Mouse (Mus musculus): ENCODE measurements at regions not wholly inside any gene's neighbourhood (a gene's known extent, or its start where the extent isn't known, plus 50 kb on each side); places are given as distances from the start of the nearest gene placed in this dataset.
A peak's percentile ranks its signal among the peaks of the same experiment; 100 is the strongest.

DNA sequence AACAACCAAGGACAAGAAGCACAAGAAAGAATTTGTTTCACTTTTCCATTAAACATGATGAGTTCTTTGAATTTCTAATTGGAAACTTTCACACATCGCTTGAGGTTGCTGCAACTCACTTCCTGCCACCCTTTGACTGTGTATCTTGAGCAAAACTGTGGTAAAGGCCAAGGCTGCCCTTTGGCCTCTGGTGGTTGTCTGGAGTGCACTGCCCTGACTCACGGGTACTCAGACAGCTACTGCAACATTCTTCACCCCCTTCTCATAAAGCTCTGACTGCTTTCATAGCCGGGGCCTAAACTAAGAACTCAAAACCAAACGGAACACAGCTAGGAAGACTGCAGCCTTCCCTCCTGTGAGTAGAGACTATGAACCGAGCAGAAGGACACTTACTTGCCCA is 93.5 kb downstream of the Tomm20 start:
- Histone ChIP-seq H3K4me3 (no peak overlapping the region), H3K4me2 (no peak overlapping the region), H3K9me3 (replicated peaks) (no peaks in the 10 kb centered on the region), H3K9ac (no peak overlapping the region), H3K27ac (peak overlapping the region; percentile 49), H3K27me3 (replicated peaks) (no peaks in the 10 kb centered on the region), H3K36me3 (no peaks in the 10 kb centered on the region), H3K4me1 (peaks cover 60% of the 10 kb centered on the region)
- ATAC-seq: no peak
- 51% methylated on average over 5 of the region's 5 CpGs for WGBS (ENCODE audit: insufficient replicate concordance)

- no peak overlapping the region for H3K4me2 ChIP-seq
- 70% methylated on average over 3 of the region's 3 CpGs for WGBS (ENCODE audit: insufficient replicate concordance)
- H3K36me3 ChIP-seq: no peaks in the 10 kb centered on the region
- no peak overlapping the region for H3K4me3 ChIP-seq
- H3K9me3 ChIP-seq (replicated peaks): no peaks in the 10 kb centered on the region
- H3K27me3 ChIP-seq (replicated peaks): no peaks in the 10 kb centered on the region
- H3K9ac ChIP-seq: no peak overlapping the region
- H3K27ac ChIP-seq: peak overlapping the region; percentile 49; the same call in 1 of the 2 replicates
- peaks cover 61% of the 10 kb centered on the region for H3K4me1 ChIP-seq
- ATAC-seq: no peak
Observed at GRCm38 (mm10) chr8:126851780-126852179, 93.9 kb downstream of the Tomm20 start.

DNA sequence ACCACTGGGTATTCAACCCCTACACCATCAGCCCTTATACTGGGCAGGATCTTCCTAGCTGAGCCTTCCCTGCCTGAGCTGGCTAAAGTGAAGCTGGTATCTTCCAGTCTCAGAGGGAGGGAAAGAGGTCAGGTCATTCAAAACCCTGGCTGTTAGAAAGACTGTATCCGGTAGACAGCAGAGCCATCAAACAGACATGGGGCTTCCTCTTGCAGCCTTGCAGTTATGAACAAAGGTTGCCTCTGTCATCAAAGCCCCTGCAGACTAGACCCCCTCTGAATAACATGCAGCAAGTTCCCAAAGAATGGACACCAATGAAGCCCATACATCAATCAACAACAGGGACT is 95.5 kb downstream of the Tomm20 start:
- no peak overlapping the region for H3K9ac ChIP-seq
- 39% methylated on average over 1 of the region's 1 CpGs for WGBS (ENCODE audit: insufficient replicate concordance)
- H3K9me3 ChIP-seq (replicated peaks): no peaks in the 10 kb centered on the region
- no peaks in the 10 kb centered on the region for H3K36me3 ChIP-seq
- peak overlapping the region; percentile 66 for H3K27ac ChIP-seq
- no peak overlapping the region for H3K4me2 ChIP-seq
- no peak for ATAC-seq
- H3K27me3 ChIP-seq (replicated peaks): no peaks in the 10 kb centered on the region
- peaks cover 60% of the 10 kb centered on the region for H3K4me1 ChIP-seq
- H3K4me3 ChIP-seq: no peak overlapping the region

GRCm38 (mm10) chr8:126849411-126850188 is 96.0 kb downstream of the Tomm20 start:
- no peaks in the 10 kb centered on the region for H3K36me3 ChIP-seq
- H3K4me2 ChIP-seq: no peak overlapping the region
- H3K27ac ChIP-seq: peak overlapping the region; percentile 66
- H3K27me3 ChIP-seq (replicated peaks): no peaks in the 10 kb centered on the region
- ATAC-seq: peak; percentile 38
- H3K4me1 ChIP-seq: peaks cover 56% of the 10 kb centered on the region
- no peak overlapping the region for H3K9ac ChIP-seq
- no peaks in the 10 kb centered on the region for H3K9me3 ChIP-seq (replicated peaks)
- 25% methylated on average over 9 of the region's 9 CpGs for WGBS (ENCODE audit: insufficient replicate concordance)
- no peak overlapping the region for H3K4me3 ChIP-seq

GRCm38 (mm10) chr8:126848369-126849105 is 97.1 kb downstream of the Tomm20 start:
- H3K4me2 ChIP-seq: no peak overlapping the region; the same call in 1 of the 2 replicates

DNA sequence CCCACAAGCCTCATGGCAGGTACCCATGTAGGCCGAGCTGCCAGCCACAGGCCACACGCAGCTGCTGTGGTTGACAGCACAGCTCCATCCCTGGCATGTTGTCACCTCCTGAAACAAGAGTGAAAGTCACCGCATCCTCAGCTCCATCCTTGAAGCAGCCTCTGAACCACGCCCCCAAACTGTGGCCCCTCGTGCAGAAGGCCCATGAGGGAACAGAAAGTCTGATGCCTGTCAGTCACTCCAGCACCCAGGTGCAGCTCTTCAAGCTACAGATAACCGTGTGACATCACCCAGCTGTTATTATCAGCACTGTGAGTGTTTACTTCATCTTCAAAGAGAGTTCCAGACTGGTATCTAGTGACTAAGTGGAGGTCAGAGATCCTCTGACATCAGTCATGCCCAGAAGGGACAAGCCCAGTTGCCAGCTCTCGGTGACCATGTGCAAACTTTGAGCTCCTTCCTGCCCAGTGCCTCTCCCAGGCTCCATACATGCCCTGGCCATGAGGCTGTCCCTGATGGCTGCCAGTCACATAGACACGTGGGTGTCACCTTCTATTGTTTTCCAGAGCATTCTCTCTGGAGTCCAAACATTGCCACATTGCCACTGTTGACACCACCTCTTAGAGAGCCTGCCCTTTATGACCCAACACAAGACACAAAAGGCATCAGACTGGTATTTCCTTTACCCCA is 97.8 kb downstream of the Tomm20 start:
- Histone ChIP-seq H3K36me3 (no peaks in the 10 kb centered on the region), H3K27ac (0 out of 2 replicates have a peak overlapping the region, but pooled peaks have one; percentile 49), H3K27me3 (replicated peaks) (no peaks in the 10 kb centered on the region), H3K9me3 (replicated peaks) (no peaks in the 10 kb centered on the region), H3K4me3 (no peak overlapping the region), H3K4me1 (peaks cover 42% of the 10 kb centered on the region), H3K9ac (no peak overlapping the region), H3K4me2 (no peak overlapping the region)
- 36% methylated on average over 8 of the region's 8 CpGs for WGBS (ENCODE audit: insufficient replicate concordance)
- ATAC-seq: peak; percentile 54

More at GRCm38 (mm10) chr8:126848369-126849105, 97.1 kb downstream of the Tomm20 start:
- Histone ChIP-seq H3K27me3 (replicated peaks) (no peaks in the 10 kb centered on the region), H3K4me3 (no peak overlapping the region), H3K4me1 (peaks cover 48% of the 10 kb centered on the region), H3K9ac (0 out of 2 replicates have a peak overlapping the region, but pooled peaks have one; percentile 15), H3K9me3 (replicated peaks) (no peaks in the 10 kb centered on the region), H3K36me3 (no peaks in the 10 kb centered on the region), H3K27ac (peak overlapping the region; percentile 49; the same call in 1 of the 2 replicates)
- peak; percentile 29 for ATAC-seq
- WGBS (ENCODE audit: insufficient replicate concordance): 33% methylated on average over 13 of the region's 13 CpGs

- ATAC-seq: no peak
- 28% methylated on average over 3 of the region's 3 CpGs for WGBS (ENCODE audit: insufficient replicate concordance)
- Histone ChIP-seq H3K4me1 (peaks cover 40% of the 10 kb centered on the region), H3K36me3 (no peaks in the 10 kb centered on the region), H3K27me3 (replicated peaks) (no peaks in the 10 kb centered on the region), H3K9ac (no peak overlapping the region), H3K4me2 (no peak overlapping the region), H3K4me3 (no peak overlapping the region), H3K27ac (no peak overlapping the region), H3K9me3 (replicated peaks) (no peaks in the 10 kb centered on the region)
Observed at GRCm38 (mm10) chr8:126846188-126846565, 99.5 kb downstream of the Tomm20 start.

GRCm38 (mm10) chr8:126845530-126846187 is 100.0 kb downstream of the Tomm20 start:
- H3K36me3 ChIP-seq: no peaks in the 10 kb centered on the region
- no peak overlapping the region for H3K4me2 ChIP-seq
- H3K27ac ChIP-seq: no peak overlapping the region
- peaks cover 40% of the 10 kb centered on the region for H3K4me1 ChIP-seq
- no peaks in the 10 kb centered on the region for H3K27me3 ChIP-seq (replicated peaks)
- H3K9ac ChIP-seq: no peak overlapping the region
- ATAC-seq: no peak
- WGBS (ENCODE audit: insufficient replicate concordance): 62% methylated on average over 14 of the region's 14 CpGs
- no peak overlapping the region for H3K4me3 ChIP-seq
- no peaks in the 10 kb centered on the region for H3K9me3 ChIP-seq (replicated peaks)

- Histone ChIP-seq H3K4me1 (peaks cover 35% of the 10 kb centered on the region), H3K4me3 (no peak overlapping the region), H3K4me2 (no peak overlapping the region), H3K9ac (no peak overlapping the region), H3K9me3 (replicated peaks) (no peaks in the 10 kb centered on the region), H3K27ac (no peak overlapping the region), H3K36me3 (no peaks in the 10 kb centered on the region), H3K27me3 (replicated peaks) (no peaks in the 10 kb centered on the region)
- WGBS (ENCODE audit: insufficient replicate concordance): 77% methylated on average over 4 of the region's 4 CpGs
- ATAC-seq: no peak
Observed at GRCm38 (mm10) chr8:126844627-126845026, 101.0 kb downstream of the Tomm20 start.

DNA sequence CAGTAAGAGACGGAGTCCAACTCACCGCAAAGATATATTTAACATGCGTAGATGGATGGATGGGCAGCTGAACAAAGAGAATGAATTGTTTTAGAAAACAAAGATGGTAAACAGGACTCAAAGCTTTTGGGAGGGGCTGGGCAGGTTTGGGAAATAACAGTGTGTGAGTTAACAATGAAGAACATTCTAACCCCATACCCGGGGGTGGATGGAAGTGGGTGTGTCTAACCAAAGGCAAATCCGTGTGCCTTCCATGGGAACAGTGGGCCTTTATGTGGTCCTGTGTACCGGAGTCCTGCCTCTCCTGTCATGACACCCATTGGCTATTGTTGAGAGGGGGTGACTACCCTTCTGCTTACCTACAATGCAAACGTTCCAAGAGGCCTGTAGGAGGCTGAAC is 104.5 kb downstream of the Tomm20 start:
- Histone ChIP-seq H3K9ac (no peak overlapping the region), H3K36me3 (no peaks in the 10 kb centered on the region), H3K27ac (no peak overlapping the region), H3K4me3 (no peak overlapping the region), H3K9me3 (replicated peaks) (no peaks in the 10 kb centered on the region), H3K4me2 (no peak overlapping the region), H3K27me3 (replicated peaks) (no peaks in the 10 kb centered on the region), H3K4me1 (peaks cover 33% of the 10 kb centered on the region)
- 75% methylated on average over 7 of the region's 7 CpGs for WGBS (ENCODE audit: insufficient replicate concordance)
- ATAC-seq: no peak

DNA sequence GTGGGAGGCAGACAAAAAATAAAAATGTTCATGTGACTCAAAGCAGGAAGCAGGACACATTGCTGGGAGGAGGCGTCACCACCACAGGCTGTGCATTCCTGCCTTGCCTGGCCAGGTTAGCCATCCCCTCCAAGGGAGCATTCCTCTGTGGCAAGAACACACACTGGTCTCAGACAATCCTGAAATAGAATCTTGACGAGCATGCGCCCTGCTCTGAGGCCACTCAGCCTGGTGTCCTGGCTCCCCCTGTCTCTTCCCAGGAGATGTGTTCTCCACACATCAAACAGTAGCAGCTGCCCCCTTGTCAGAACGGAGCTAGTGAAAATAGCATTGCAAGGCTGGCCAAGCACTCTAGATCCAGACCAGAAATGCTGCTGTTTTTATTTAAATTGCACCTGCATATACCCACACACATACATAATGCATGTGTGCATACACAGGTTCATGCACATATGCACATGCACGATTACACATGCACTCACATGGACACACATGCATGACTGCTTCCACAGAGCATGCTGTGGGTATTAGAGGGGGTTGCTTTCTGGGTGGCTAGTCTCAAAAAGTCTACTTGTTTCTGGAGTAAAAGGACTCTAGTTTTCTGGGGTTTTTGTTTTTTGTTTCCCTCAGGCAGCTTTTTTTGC is 105.8 kb downstream of the Tomm20 start:
- H3K4me2 ChIP-seq: peak overlapping the region; percentile 10; the same call in 1 of the 2 replicates
- H3K36me3 ChIP-seq: no peaks in the 10 kb centered on the region
- WGBS (ENCODE audit: insufficient replicate concordance): 28% methylated on average over 5 of the region's 5 CpGs
- H3K4me3 ChIP-seq: no peak overlapping the region
- peaks cover 44% of the 10 kb centered on the region for H3K4me1 ChIP-seq
- no peaks in the 10 kb centered on the region for H3K27me3 ChIP-seq (replicated peaks)
- no peaks in the 10 kb centered on the region for H3K9me3 ChIP-seq (replicated peaks)
- peak; percentile 62 for ATAC-seq
- H3K27ac ChIP-seq: peak overlapping the region; percentile 74
- H3K9ac ChIP-seq: no peak overlapping the region

All from liver, embryonic 12.5 days (tissue).